Mouse (Mus musculus): ENCODE data around the gene Gm20916.
"Not testable (repeated sequence)": the region's sequence is repeated elsewhere in the genome, so short reads cannot be mapped to it uniquely, and the experiment has no call there.

The Gm20916 gene

DNA sequence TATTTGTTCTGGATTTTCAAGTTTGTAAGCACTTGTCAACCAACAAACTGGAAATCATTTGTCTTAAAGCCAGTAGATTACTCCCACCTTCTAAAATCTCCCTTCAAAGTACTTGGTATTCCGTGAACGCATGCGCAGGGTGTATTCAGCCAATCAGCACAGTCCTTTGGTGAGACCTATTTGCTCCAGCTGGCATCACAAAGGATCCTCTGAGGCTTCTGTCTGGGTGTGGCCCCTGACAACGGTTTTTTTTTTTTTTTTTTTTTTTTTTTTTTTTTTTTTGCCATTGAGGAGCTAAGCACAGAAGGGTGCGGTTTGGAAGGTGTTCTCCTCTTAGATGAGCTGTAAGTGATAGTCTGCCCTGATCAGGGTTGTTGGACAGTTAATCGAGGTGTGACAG is at the start of gene Gm20916:
TSS of gene Gm20916 (plus strand) at position 301 of the 400 bp plus-strand sequence.
- DNase-seq (ENCODE audit: low read depth), result not testable (repeated sequence)

Measured in fibroblast of lung, adult 2 months (primary cell).